Mouse (Mus musculus) C2C12 (cell line): ENCODE measurements at regions not wholly inside any gene's neighbourhood (a gene's known extent, or its start where the extent isn't known, plus 50 kb on each side); places are given as distances from the start of the nearest gene placed in this dataset.

Experiments used
- CEBPB ChIP-seq: IDR thresholded peaks from one replicate; pipeline ENCODE4 v1.6.1; 2011; ENCODE audit warnings: low read depth, mild to moderate bottlenecking, control low read depth, moderate library complexity
- CTCF ChIP-seq: IDR thresholded peaks from one replicate; pipeline ENCODE4 v1.5.1; 2011; ENCODE audit not compliant: control insufficient read depth, insufficient read depth, insufficient read length
- FOSL1 ChIP-seq: IDR thresholded peaks from one replicate; pipeline ENCODE4 v1.8.0; 2011; ENCODE audit warnings: mild to moderate bottlenecking, low read length; ENCODE audit not compliant: poor library complexity, insufficient read depth, severe bottlenecking
- MAX ChIP-seq: IDR thresholded peaks from one replicate; pipeline ENCODE4 v1.6.1; 2011; ENCODE audit warnings: mild to moderate bottlenecking, control low read depth
- MYOG ChIP-seq: IDR thresholded peaks from one replicate; pipeline ENCODE4 v1.6.1; 2011; ENCODE audit not compliant: control insufficient read depth, insufficient read length; ENCODE audit errors: extremely low read depth
- USF1 ChIP-seq: IDR thresholded peaks from one replicate; pipeline ENCODE4 v1.6.1; 2011; ENCODE audit warnings: low read depth, mild to moderate bottlenecking, control low read depth, moderate library complexity

- TF ChIP-seq CTCF (no peak), MAX (no peak), CEBPB (no peak), USF1 (no peak), MYOG (no peak), FOSL1 (no peak)
Observed at GRCm38 (mm10) chr9:31979211-31979610, 65.9 kb upstream of the Barx2 start.
